ENCODE assay signal across 8 mouse cellular contexts in genomic region chr16:4559715-4560144, GRCm38 (mm10). TPM values are rescaled to one million over a fixed set of nuclear protein-coding genes. Genes with fewer than 3 reads are reported as not detected.
DNase-seq lines count a peak whose midpoint lies in the region; ATAC-seq and TF ChIP-seq lines count a peak whose summit lies in the region.

Gene Tfap4 (minus strand): TSS chr16:4559854.

- peak; percentile 82 for DNase-seq in heart, postnatal 25 days (ENCODE audit: low spot score)
- peak; percentile 72 to 88 for DNase-seq in layer of hippocampus, adult 18-20 months (ENCODE audit: low spot score in 2 of 2)
- DNase-seq in lung, adult 18-20 months: peak; percentile 83 to 87
- DNase-seq in testis, postnatal 10 days (ENCODE audit: low spot score): peak; percentile 88

- H3K9me3 ChIP-seq in ES-Bruce4 (replicated peaks; ENCODE audit: control insufficient read depth, insufficient read depth, low read length, poor library complexity, severe bottlenecking): no peaks in the 10 kb centered on the region
- H3K9me3 ChIP-seq in forebrain, embryonic 13.5 days (replicated peaks): no peaks in the 10 kb centered on the region
- H3K9me3 ChIP-seq in neural tube, embryonic 15.5 days (replicated peaks): no peaks in the 10 kb centered on the region

- TF ChIP-seq POLR2A in ES-Bruce4 (IDR thresholded peaks at IDR 0.05; ENCODE audit: insufficient read depth, low read length): no peak

- peak; percentile 42 for TF ChIP-seq CTCF in ES-Bruce4 (IDR thresholded peaks at IDR 0.05; ENCODE audit: low read depth, low read length)

- 1% methylated on average over 16 of the region's 17 CpGs for WGBS in forebrain, embryonic 13.5 days
- WGBS in neural tube, embryonic 15.5 days: 0% methylated on average over 15 of the region's 17 CpGs

- H3K27me3 ChIP-seq in ES-Bruce4 (ENCODE audit: control insufficient read depth, insufficient read depth, low read length, poor library complexity, severe bottlenecking): no peaks in the 10 kb centered on the region
- 0 out of 2 replicates have a peak, but pooled peaks cover 2% of the 10 kb centered on the region for H3K27me3 ChIP-seq in forebrain, embryonic 13.5 days
- H3K27me3 ChIP-seq in neural tube, embryonic 15.5 days (replicated peaks): no peaks in the 10 kb centered on the region

- peak within 1 kb of the TSS; percentile 89 for H3K4me2 ChIP-seq in forebrain, embryonic 13.5 days
- peak within 1 kb of the TSS; percentile 95 for H3K4me2 ChIP-seq in neural tube, embryonic 15.5 days

- intact Hi-C loops in heart, postnatal 25 days (cut with DNase I): loop anchor here (2.0 kb wide), 1 partner anchor 27 kb away; no protein-coding TSS in a partner anchor

- peaks cover 2% of the 10 kb centered on the region for H3K4me1 ChIP-seq in ES-Bruce4 (ENCODE audit: control insufficient read depth, insufficient read depth, low read length)
- peaks cover 21% of the 10 kb centered on the region for H3K4me1 ChIP-seq in forebrain, embryonic 13.5 days
- H3K4me1 ChIP-seq in neural tube, embryonic 15.5 days: peaks cover 24% of the 10 kb centered on the region

- peak; percentile 77 for TF ChIP-seq EP300 in ES-Bruce4 (IDR thresholded peaks at IDR 0.05; ENCODE audit: insufficient read depth, low read depth, low read length)

- peak within 1 kb of the TSS; percentile 96 for H3K9ac ChIP-seq in ES-Bruce4 (ENCODE audit: low read depth, poor library complexity, severe bottlenecking)
- H3K9ac ChIP-seq in forebrain, embryonic 13.5 days: peak within 1 kb of the TSS; percentile 75
- H3K9ac ChIP-seq in neural tube, embryonic 15.5 days (replicated peaks): peak within 1 kb of the TSS; percentile 72

- H3K4me3 ChIP-seq in ES-Bruce4 (ENCODE audit: low read depth, low read length): peak within 1 kb of the TSS; percentile 96
- peak within 1 kb of the TSS; percentile 73 for H3K4me3 ChIP-seq in forebrain, embryonic 13.5 days
- H3K4me3 ChIP-seq in neural tube, embryonic 15.5 days (replicated peaks): peak within 1 kb of the TSS; percentile 73

- no peaks in the 10 kb centered on the region for H3K36me3 ChIP-seq in ES-Bruce4 (ENCODE audit: control insufficient read depth, insufficient read depth, low read length, poor library complexity, severe bottlenecking)
- no peaks in the 10 kb centered on the region for H3K36me3 ChIP-seq in forebrain, embryonic 13.5 days (ENCODE audit: poor library complexity, severe bottlenecking)
- H3K36me3 ChIP-seq in neural tube, embryonic 15.5 days: no peaks in the 10 kb centered on the region

- peak within 1 kb of the TSS; percentile 63 for H3K27ac ChIP-seq in ES-Bruce4 (ENCODE audit: insufficient read depth, low read length)
- H3K27ac ChIP-seq in forebrain, embryonic 13.5 days: peak within 1 kb of the TSS; percentile 92
- peak within 1 kb of the TSS; percentile 96 for H3K27ac ChIP-seq in neural tube, embryonic 15.5 days (replicated peaks)

- ATAC-seq in cerebellum, adult (ENCODE audit: insufficient number of reproducible peaks, low FRiP score, low TSS enrichment): peak; percentile 12; the same call in 1 of the 2 replicates
- ATAC-seq in forebrain, embryonic 13.5 days: peak; percentile 31
- peak; percentile 20 for ATAC-seq in neural tube, embryonic 15.5 days (ENCODE audit: low FRiP score)

RNA-seq across cellular contexts. Expression of gene Tfap4, which starts in this region (rescaled TPM):
- 19.3 and 21.2 TPM in 2 replicates for polyA plus RNA-seq in ES-Bruce4 (2011; ENCODE audit: insufficient read depth, insufficient read length, low read depth, missing spikeins)
- 15.7 and 17.3 TPM in 2 replicates for polyA plus RNA-seq in forebrain, embryonic 13.5 days (2015; fragmentation: Nextera tagmentation; extraction: Ambion mirVana)
- 1 to 10 TPM; 3.5 to 4.2 TPM for total RNA-seq in heart, postnatal 25 days (2021)
- 1 to 10 TPM; 5.3 TPM for total RNA-seq in layer of hippocampus, adult 18-20 months (2021)
- 8.6 and 12.3 TPM in 2 replicates for polyA plus RNA-seq in neural tube, embryonic 15.5 days (2015; fragmentation: Nextera tagmentation; extraction: Ambion mirVana)

Comparison
In these comparisons a context has a peak if more than half of its experiments do, and no peak if none do; other contexts are left out.
1. Peak in every context shown above with its lines: DNase-seq, ATAC-seq, H3K4me3 ChIP-seq and H3K27ac ChIP-seq.